Mouse (Mus musculus) hindbrain, embryonic 16.5 days (tissue): ENCODE results near the gene Heg1. TPM values are rescaled to one million over a fixed set of nuclear protein-coding genes. Genes with fewer than 3 reads are reported as not detected.
A peak's percentile ranks its signal among the peaks of the same experiment; 100 is the strongest.

Experiments
- ATAC-seq: fragments of 200-750 bp; cut with Nextera tagmentation; 2 replicates; pipeline ENCODE4 v1.8.0; 2017; ENCODE audit warnings: moderate TSS enrichment, moderate library complexity
- H3K27ac ChIP-seq: fragments of 300-500 bp; sonication (generic); 2 replicates; pipeline ENCODE4 v1.5.1; 2014; ENCODE audit warnings: low read depth, mild to moderate bottlenecking, control low read depth, low read length, moderate library complexity
- H3K27me3 ChIP-seq: fragments of 300-500 bp; sonication (generic); replicated peaks from 2 replicates; pipeline ENCODE4 v1.6.1; 2014; ENCODE audit warnings: low read length; ENCODE audit not compliant: control insufficient read depth, insufficient read depth
- H3K36me3 ChIP-seq: fragments of 300-500 bp; sonication (generic); 2 replicates; pipeline ENCODE4 v1.6.1; 2014; ENCODE audit warnings: mild to moderate bottlenecking, low read length, moderate library complexity, mixed read lengths; ENCODE audit not compliant: control insufficient read depth, insufficient read depth
- H3K4me1 ChIP-seq: fragments of 300-500 bp; sonication (generic); 2 replicates; pipeline ENCODE4 v1.6.1; 2014; ENCODE audit warnings: low read depth, low read length; ENCODE audit not compliant: control insufficient read depth, insufficient read depth
- H3K4me2 ChIP-seq: fragments of 300-500 bp; sonication (generic); 2 replicates; pipeline ENCODE4 v1.6.1; 2014; ENCODE audit warnings: mild to moderate bottlenecking, low read length, control low read depth, moderate library complexity
- H3K4me3 ChIP-seq: fragments of 300-500 bp; sonication (generic); 2 replicates; pipeline ENCODE4 v1.5.1; 2014; ENCODE audit warnings: mild to moderate bottlenecking, low read length, control low read depth, moderate library complexity
- H3K9ac ChIP-seq: fragments of 300-500 bp; sonication (generic); 2 replicates; pipeline ENCODE4 v1.6.1; 2014; ENCODE audit warnings: low read depth, mild to moderate bottlenecking, control low read depth, low read length, moderate library complexity
- H3K9me3 ChIP-seq: fragments of 300-500 bp; sonication (generic); 2 replicates; pipeline ENCODE4 v1.6.1; 2014; ENCODE audit warnings: mild to moderate bottlenecking, low read length, moderate library complexity; ENCODE audit not compliant: control insufficient read depth
- WGBS: fragments of 180-500 bp; shearing (Covaris S2); extraction: QIAGEN DNeasy Blood & Tissue Kit; methylation state at CpG from one replicate; pipeline ENCODE4 v1.1.7; 2014; 5-methylcytosine and 5-hydroxymethylcytosine counted together
- polyA plus RNA-seq: library from polyadenylated mRNA; unstranded; fragments of >200 nt; fragmentation: Nextera tagmentation; extraction: Ambion mirVana; gene quantifications from 2 replicates; pipeline ENCODE4 v1.2.1, GENCODE M21; 2015

The Heg1 gene
- polyA plus RNA-seq, 1 experiment from 2014 or later, result 7.2 TPM

DNA sequence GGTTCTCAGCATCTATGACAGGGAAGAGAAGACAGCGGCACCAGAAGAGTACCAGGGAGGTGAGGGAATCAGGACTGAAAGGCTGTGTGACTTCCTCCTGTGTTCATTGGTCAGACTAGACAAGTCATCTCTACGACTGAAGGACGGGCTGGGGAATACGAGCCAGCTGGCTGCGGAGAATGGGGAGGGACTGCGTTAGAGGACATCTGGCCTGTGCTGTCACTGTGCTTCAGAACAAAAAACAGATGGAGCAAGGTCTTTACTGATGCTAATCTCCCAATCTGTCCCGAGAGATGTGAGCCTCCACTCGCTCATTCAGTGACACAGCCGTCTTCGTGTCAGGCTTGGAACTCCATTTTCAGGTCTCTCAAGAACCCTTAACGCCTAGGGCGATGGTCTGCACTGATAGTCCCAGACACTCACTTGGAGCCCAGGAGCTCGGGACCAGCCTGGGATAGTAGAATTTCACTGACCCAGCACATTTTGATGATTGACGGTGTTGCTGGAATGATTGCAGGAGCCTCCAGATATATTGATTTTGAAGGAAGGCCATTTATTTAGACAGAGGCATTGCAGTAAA, 10.6 kb upstream of the Heg1 start:
- Histone ChIP-seq H3K4me2 (no peak overlapping the region), H3K27me3 (no peaks in the 10 kb centered on the region), H3K27ac (no peak overlapping the region), H3K4me3 (no peak overlapping the region), H3K36me3 (no peaks in the 10 kb centered on the region), H3K9me3 (no peaks in the 10 kb centered on the region), H3K4me1 (peaks cover 2% of the 10 kb centered on the region; the same call in 1 of the 2 replicates), H3K9ac (no peak overlapping the region)
- WGBS, result 41% methylated on average over 14 of the region's 14 CpGs
- peak; percentile 75 for ATAC-seq

GRCm38 (mm10) chr16:33675151-33675847, 8.9 kb upstream of the Heg1 start:
- Histone ChIP-seq H3K27me3 (no peaks in the 10 kb centered on the region), H3K4me2 (no peak overlapping the region), H3K9ac (no peak overlapping the region), H3K4me3 (no peak overlapping the region), H3K9me3 (no peaks in the 10 kb centered on the region), H3K4me1 (peaks cover 2% of the 10 kb centered on the region; the same call in 1 of the 2 replicates), H3K27ac (no peak overlapping the region), H3K36me3 (no peaks in the 10 kb centered on the region)
- no peak for ATAC-seq
- 80% methylated on average over 10 of the region's 10 CpGs for WGBS

DNA sequence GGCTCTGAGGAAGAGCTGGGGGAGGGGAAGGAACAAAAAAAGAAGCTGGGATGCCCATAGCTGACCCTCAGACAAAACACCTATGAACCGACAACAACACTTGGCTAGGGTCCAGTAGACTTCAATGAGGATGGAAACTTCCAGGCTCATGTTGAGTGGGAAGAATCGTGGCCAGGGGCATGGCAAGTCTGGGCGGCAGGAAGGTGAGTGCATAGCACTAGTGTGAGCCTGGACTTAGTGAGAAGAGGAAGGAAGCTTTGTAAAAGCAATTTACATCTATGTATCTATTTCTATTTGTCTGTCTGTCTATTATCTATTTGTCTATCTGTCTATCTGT, 8.4 kb upstream of the Heg1 start:
- ATAC-seq, result no peak
- Histone ChIP-seq H3K27ac (no peak overlapping the region), H3K27me3 (no peaks in the 10 kb centered on the region), H3K9me3 (no peaks in the 10 kb centered on the region), H3K4me1 (no peaks in the 10 kb centered on the region), H3K4me3 (no peak overlapping the region), H3K36me3 (no peaks in the 10 kb centered on the region), H3K4me2 (no peak overlapping the region), H3K9ac (no peak overlapping the region)
- 84% methylated on average over 3 of the region's 3 CpGs for WGBS

- WGBS, result 76% methylated on average over 7 of the region's 7 CpGs
- H3K4me3 ChIP-seq, result no peak overlapping the region
- no peaks in the 10 kb centered on the region for H3K36me3 ChIP-seq
- H3K4me2 ChIP-seq, result no peak overlapping the region
- no peak overlapping the region for H3K27ac ChIP-seq
- H3K4me1 ChIP-seq, result no peaks in the 10 kb centered on the region
- H3K9me3 ChIP-seq, result no peaks in the 10 kb centered on the region
- no peak overlapping the region for H3K9ac ChIP-seq
- H3K27me3 ChIP-seq, result no peaks in the 10 kb centered on the region
- ATAC-seq, result no peak
Measured at GRCm38 (mm10) chr16:33676347-33677312, 7.5 kb upstream of the Heg1 start.

DNA sequence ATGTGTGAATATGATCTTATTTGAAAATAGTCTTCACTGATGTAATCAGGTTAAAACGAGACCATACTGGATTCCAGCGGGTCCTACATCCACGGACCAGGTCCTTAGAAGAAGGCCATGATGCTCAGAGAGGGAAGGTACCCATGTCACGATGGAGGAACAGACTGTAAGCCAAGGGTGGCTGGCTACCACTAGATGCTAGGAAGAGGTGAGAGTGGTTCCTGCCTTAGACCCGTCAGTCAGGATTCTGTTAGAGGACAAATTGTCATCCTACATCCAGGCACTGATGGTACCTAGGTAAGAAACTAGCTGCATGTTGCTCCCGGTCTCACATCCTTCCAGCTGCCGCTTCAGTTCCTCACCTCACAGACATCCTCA, 6.9 kb upstream of the Heg1 start:
- Histone ChIP-seq H3K27me3 (no peaks in the 10 kb centered on the region), H3K4me3 (no peak overlapping the region), H3K9ac (no peak overlapping the region), H3K36me3 (no peaks in the 10 kb centered on the region), H3K27ac (no peak overlapping the region), H3K9me3 (no peaks in the 10 kb centered on the region), H3K4me1 (no peaks in the 10 kb centered on the region), H3K4me2 (no peak overlapping the region)
- no peak for ATAC-seq
- 94% methylated on average over 7 of the region's 7 CpGs for WGBS

- Histone ChIP-seq H3K4me2 (no peak overlapping the region), H3K9ac (no peak overlapping the region), H3K9me3 (no peaks in the 10 kb centered on the region), H3K4me3 (no peak overlapping the region), H3K27me3 (no peaks in the 10 kb centered on the region), H3K4me1 (no peaks in the 10 kb centered on the region), H3K36me3 (no peaks in the 10 kb centered on the region), H3K27ac (no peak overlapping the region)
- WGBS, result 89% methylated on average over 5 of the region's 5 CpGs
- ATAC-seq, result no peak
Measured at GRCm38 (mm10) chr16:33677901-33678300, 6.3 kb upstream of the Heg1 start.

DNA sequence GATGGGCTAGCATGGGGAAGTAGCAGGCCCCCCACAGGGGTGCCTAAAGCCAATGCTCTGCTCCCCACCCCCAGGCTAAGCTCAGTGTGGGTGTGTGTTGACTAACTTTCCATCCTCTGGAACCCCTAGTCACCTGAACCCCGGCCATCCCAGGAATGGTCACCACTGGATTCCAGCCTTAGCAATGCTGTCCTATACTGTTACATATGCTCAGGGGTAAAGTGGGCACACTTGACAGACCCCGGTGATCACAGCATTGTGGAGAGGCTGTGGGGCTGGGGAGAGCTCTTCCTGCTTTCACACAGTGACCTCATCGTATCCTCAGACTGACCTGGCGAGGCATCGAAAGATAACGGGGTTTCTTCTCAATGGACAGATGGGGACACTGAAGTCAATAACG, 3.9 kb upstream of the Heg1 start:
- no peaks in the 10 kb centered on the region; the same call in 1 of the 2 replicates for H3K4me1 ChIP-seq
- no peaks in the 10 kb centered on the region for H3K9me3 ChIP-seq
- H3K9ac ChIP-seq, result no peak overlapping the region
- H3K27me3 ChIP-seq, result no peaks in the 10 kb centered on the region
- 86% methylated on average over 7 of the region's 7 CpGs for WGBS
- ATAC-seq, result no peak
- H3K27ac ChIP-seq, result no peak overlapping the region
- H3K4me3 ChIP-seq, result no peak overlapping the region
- H3K4me2 ChIP-seq, result no peak overlapping the region
- no peaks in the 10 kb centered on the region for H3K36me3 ChIP-seq

DNA sequence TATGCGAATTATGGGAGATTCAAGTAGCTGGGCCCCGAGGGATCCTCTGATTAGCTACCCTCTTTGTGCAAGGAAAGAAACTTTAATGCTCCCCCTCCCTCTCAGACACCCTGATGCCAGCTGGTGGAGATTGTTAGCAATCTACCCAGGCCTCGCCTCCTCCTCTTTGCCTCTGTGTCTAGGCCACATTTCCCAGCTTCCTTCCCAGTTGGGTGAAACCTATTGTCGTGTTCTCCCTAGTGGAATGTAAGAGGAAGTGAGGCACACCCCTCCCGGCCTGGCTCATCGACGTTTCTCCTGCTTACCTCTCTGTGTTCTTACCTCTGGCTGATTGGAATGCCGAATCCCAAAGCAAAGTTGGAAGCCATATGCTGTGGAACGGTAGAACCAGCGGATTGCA, 3.4 kb upstream of the Heg1 start:
- Histone ChIP-seq H3K27me3 (no peaks in the 10 kb centered on the region), H3K4me2 (no peak overlapping the region), H3K9me3 (no peaks in the 10 kb centered on the region), H3K4me1 (peaks cover under 1% of the 10 kb centered on the region; the same call in 1 of the 2 replicates), H3K9ac (no peak overlapping the region), H3K36me3 (no peaks in the 10 kb centered on the region), H3K4me3 (no peak overlapping the region), H3K27ac (no peak overlapping the region)
- WGBS, result 63% methylated on average over 10 of the region's 10 CpGs
- ATAC-seq, result no peak

GRCm38 (mm10) chr16:33681661-33682060, 2.5 kb upstream of the Heg1 start:
- Histone ChIP-seq H3K27ac (no peak overlapping the region), H3K4me1 (peaks cover 4% of the 10 kb centered on the region; the same call in 1 of the 2 replicates), H3K9me3 (no peaks in the 10 kb centered on the region), H3K4me3 (no peak overlapping the region), H3K9ac (no peak overlapping the region), H3K36me3 (no peaks in the 10 kb centered on the region), H3K4me2 (no peak overlapping the region), H3K27me3 (no peaks in the 10 kb centered on the region)
- no peak for ATAC-seq
